Mouse (Mus musculus) intestine, postnatal 0 days (tissue): Measurements from ENCODE around the gene Myo1b. TPM values are rescaled to one million over a fixed set of nuclear protein-coding genes. Genes with fewer than 3 reads are reported as not detected.

Experiments
- ATAC-seq: fragments of 200-750 bp; cut with Nextera tagmentation; 2 replicates; pipeline ENCODE4 v1.8.0; 2017; ENCODE audit warnings: mild to moderate bottlenecking, moderate TSS enrichment, moderate library complexity
- H3K27ac ChIP-seq: fragments of 300-500 bp; sonication (generic); 2 replicates; pipeline ENCODE4 v1.5.1; 2014; ENCODE audit warnings: mild to moderate bottlenecking, low read depth, low read length, moderate library complexity
- H3K27me3 ChIP-seq: fragments of 300-500 bp; sonication (generic); replicated peaks from 2 replicates; pipeline ENCODE4 v1.6.1; 2014; ENCODE audit warnings: low read length, mixed read lengths; ENCODE audit not compliant: control insufficient read depth, insufficient read depth
- H3K36me3 ChIP-seq: fragments of 300-500 bp; sonication (generic); 2 replicates; pipeline ENCODE4 v1.6.1; 2014; ENCODE audit warnings: mild to moderate bottlenecking, moderate library complexity; ENCODE audit not compliant: control insufficient read depth, insufficient read depth
- H3K4me1 ChIP-seq: fragments of 300-500 bp; sonication (generic); replicated peaks from 2 replicates; pipeline ENCODE4 v1.6.1; 2014; ENCODE audit warnings: antibody characterized with exemption, low read length, mixed read lengths; ENCODE audit not compliant: control insufficient read depth, insufficient read depth
- H3K4me2 ChIP-seq: fragments of 300-500 bp; sonication (generic); replicated peaks from 2 replicates; pipeline ENCODE4 v1.6.1; 2014; ENCODE audit warnings: low read depth, mild to moderate bottlenecking, moderate library complexity
- H3K4me3 ChIP-seq: fragments of 300-500 bp; sonication (generic); 2 replicates; pipeline ENCODE4 v1.5.1; 2014; ENCODE audit warnings: low read depth, low read length
- H3K9ac ChIP-seq: fragments of 300-500 bp; sonication (generic); 2 replicates; pipeline ENCODE4 v1.6.1; 2014; ENCODE audit warnings: mild to moderate bottlenecking, low read depth, low read length
- H3K9me3 ChIP-seq: fragments of 300-500 bp; sonication (generic); 2 replicates; pipeline ENCODE4 v1.6.1; 2016; ENCODE audit warnings: mixed run types; ENCODE audit not compliant: control insufficient read depth
- CTCF ChIP-seq: sonication (generic); IDR thresholded peaks from 2 replicates; pipeline ENCODE4 v1.5.1; 2016; ENCODE audit warnings: low read depth, mild to moderate bottlenecking, control low read depth, antibody characterized with exemption, moderate library complexity
- WGBS: fragments of 180-500 bp; shearing (Covaris S2); extraction: QIAGEN DNeasy Blood & Tissue Kit; methylation state at CpG from one replicate; pipeline ENCODE4 v1.1.7; 2014; 5-methylcytosine and 5-hydroxymethylcytosine counted together
- polyA plus RNA-seq: library from polyadenylated mRNA; unstranded; fragments of >200 nt; fragmentation: Nextera tagmentation; extraction: Ambion mirVana; gene quantifications from 2 replicates; pipeline ENCODE4 v1.2.1, GENCODE M21; 2015

Gene Myo1b
- polyA plus RNA-seq, 1 experiment from 2014 or later = 15.8 TPM

- no peak for TF ChIP-seq CTCF
- WGBS = 84% methylated on average over 10 of the region's 10 CpGs
- H3K4me1 ChIP-seq = no peaks in the 10 kb centered on the region
- H3K4me2 ChIP-seq = no peak overlapping the region
- H3K9ac ChIP-seq = no peak overlapping the region
- H3K4me3 ChIP-seq = no peak overlapping the region
- no peak for ATAC-seq
- no peak overlapping the region for H3K27ac ChIP-seq
- H3K27me3 ChIP-seq = no peaks in the 10 kb centered on the region
- H3K36me3 ChIP-seq = no peaks in the 10 kb centered on the region
- no peaks in the 10 kb centered on the region for H3K9me3 ChIP-seq
These were observed 107.0 kb downstream of the Myo1b start for GRCm38 (mm10) chr1:51808847-51809246.

GRCm38 (mm10) chr1:51808228-51808627, 107.6 kb downstream of the Myo1b start:
- Histone ChIP-seq H3K27me3 (no peaks in the 10 kb centered on the region), H3K9me3 (no peaks in the 10 kb centered on the region), H3K4me2 (no peak overlapping the region), H3K36me3 (no peaks in the 10 kb centered on the region), H3K4me1 (no peaks in the 10 kb centered on the region), H3K9ac (no peak overlapping the region), H3K27ac (no peak overlapping the region), H3K4me3 (no peak overlapping the region)
- no peak for TF ChIP-seq CTCF
- WGBS = 63% methylated on average over 1 of the region's 1 CpGs
- no peak for ATAC-seq

- Histone ChIP-seq H3K4me1 (no peaks in the 10 kb centered on the region), H3K27me3 (no peaks in the 10 kb centered on the region), H3K9me3 (no peaks in the 10 kb centered on the region), H3K36me3 (no peaks in the 10 kb centered on the region), H3K27ac (no peak overlapping the region), H3K9ac (no peak overlapping the region), H3K4me3 (no peak overlapping the region), H3K4me2 (no peak overlapping the region)
- TF ChIP-seq CTCF = no peak
- 77% methylated on average over 5 of the region's 5 CpGs for WGBS
- ATAC-seq = no peak
These were observed 110.7 kb downstream of the Myo1b start for GRCm38 (mm10) chr1:51805040-51805610.

DNA sequence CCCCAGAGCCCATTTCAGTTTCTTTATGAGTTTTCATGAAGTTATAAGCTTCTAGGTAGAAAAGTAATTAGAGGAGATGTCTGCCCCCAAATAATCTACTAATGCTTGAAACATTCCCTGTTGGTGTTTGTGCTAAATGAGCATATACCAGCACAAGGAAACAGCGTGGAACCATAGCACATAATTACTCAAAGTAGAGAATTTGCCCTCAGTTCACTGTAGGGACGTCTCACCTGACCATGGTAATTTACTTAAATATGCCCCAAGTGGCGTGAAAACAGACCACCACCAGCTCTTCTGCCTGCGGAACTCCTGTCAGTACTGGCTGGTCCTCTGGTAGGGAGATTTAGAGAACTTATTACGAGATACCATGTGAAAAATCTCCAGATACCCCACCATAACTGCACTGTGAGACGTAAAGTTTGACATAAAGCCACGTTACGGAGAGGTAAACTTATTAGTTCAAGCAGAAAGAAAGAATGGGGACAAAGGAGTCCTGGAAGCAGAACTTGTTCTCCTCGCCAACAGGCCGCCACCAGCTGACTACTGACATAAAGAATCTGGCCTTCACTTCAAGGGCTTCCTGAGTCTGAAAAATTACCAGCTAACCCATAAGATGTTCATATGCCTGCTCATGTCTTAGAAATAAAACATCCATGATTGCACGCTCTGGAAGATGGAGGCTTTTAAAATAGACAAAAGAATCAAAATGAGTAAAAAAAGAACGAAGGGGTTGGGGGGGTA, 111.4 kb downstream of the Myo1b start:
- Histone ChIP-seq H3K27ac (no peak overlapping the region), H3K9me3 (no peaks in the 10 kb centered on the region), H3K4me1 (no peaks in the 10 kb centered on the region), H3K9ac (no peak overlapping the region), H3K36me3 (no peaks in the 10 kb centered on the region), H3K27me3 (no peaks in the 10 kb centered on the region), H3K4me2 (no peak overlapping the region), H3K4me3 (no peak overlapping the region)
- WGBS = 79% methylated on average over 11 of the region's 12 CpGs
- no peak for ATAC-seq
- TF ChIP-seq CTCF = no peak

DNA sequence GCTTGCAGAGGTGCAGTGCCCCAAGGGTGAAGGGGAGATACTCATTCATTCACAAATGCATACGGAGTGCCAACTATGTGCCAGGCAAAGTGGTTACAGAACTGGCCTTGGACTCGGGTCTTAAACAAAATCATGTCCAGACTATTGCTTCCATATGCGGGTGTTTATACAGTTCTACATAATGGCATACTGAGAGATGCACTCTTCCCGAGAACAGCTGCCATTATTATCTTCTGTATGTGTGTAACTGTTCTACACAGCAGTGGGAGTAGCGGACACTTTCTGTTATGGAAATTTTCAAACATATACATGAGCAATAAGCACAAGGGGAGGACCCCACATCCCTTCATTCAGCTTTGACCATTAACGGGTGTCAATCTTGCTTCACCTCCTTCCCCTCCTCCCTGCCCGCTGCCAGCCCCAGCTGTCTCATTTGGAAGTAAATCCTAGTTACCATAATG, 117.8 kb downstream of the Myo1b start:
- Histone ChIP-seq H3K36me3 (peaks cover 14% of the 10 kb centered on the region; the same call in 1 of the 2 replicates), H3K4me2 (no peak overlapping the region), H3K27ac (no peak overlapping the region), H3K4me3 (no peak overlapping the region), H3K9ac (no peak overlapping the region), H3K4me1 (no peaks in the 10 kb centered on the region), H3K9me3 (no peaks in the 10 kb centered on the region), H3K27me3 (no peaks in the 10 kb centered on the region)
- 71% methylated on average over 7 of the region's 7 CpGs for WGBS
- ATAC-seq = no peak
- no peak for TF ChIP-seq CTCF

DNA sequence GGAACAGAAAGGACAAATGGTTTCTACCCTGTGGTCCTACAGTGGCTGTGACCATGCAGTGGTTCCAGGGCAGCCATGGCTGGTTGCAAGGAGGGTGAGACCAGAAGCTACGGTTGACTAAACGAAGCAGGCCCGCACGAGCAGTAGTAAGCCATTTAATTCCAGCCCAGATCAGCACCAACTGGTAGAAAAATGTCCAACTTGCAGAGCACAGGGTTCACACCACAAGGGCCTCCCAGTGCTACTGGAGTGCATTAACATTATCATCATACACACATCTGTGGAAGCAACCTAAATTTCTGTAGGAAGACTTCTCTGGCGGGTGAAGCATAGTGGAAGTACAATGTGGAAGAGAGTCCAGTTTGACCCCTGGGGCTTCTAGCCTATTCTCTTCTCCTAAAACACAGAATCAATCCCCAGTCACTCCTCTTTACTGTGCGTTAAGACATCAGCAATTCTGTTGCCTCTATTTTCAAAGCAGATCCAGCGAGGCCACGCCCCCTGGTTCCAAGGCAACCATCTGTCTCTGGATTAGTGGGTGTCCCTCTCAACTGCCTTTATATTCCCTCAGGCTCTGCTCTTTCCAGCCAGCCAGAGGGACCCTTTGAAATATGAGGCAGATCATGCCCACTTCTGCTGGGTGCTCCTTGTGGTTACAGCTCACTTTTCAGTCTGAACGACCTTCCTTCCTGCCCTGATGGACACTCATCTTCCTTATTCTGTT, 120.1 kb downstream of the Myo1b start:
- H3K4me2 ChIP-seq = no peak overlapping the region

More for the DNA sequence above, 120.1 kb downstream of the Myo1b start:
- Histone ChIP-seq H3K4me1 (no peaks in the 10 kb centered on the region), H3K4me3 (no peak overlapping the region), H3K36me3 (peaks cover 20% of the 10 kb centered on the region), H3K27me3 (no peaks in the 10 kb centered on the region), H3K9me3 (no peaks in the 10 kb centered on the region), H3K27ac (no peak overlapping the region), H3K9ac (no peak overlapping the region)
- 86% methylated on average over 9 of the region's 9 CpGs for WGBS
- no peak for TF ChIP-seq CTCF
- no peak for ATAC-seq
